Mouse (Mus musculus): ENCODE results near the gene Fam24a. TPM values are rescaled to one million over a fixed set of nuclear protein-coding genes. Genes with fewer than 3 reads are reported as not detected.

Fam24a gene
- polyA plus RNA-seq, 1 experiment: not detected

GRCm38 (mm10) chr7:131322192-131322591, 11.5 kb upstream of the Fam24a start, which contains the start of gene Cuzd1:
TSS of gene Cuzd1 (minus strand) at chr7:131322292.
- H3K27ac ChIP-seq (ENCODE audit: control insufficient read depth, insufficient read depth, low read length): no peak within 1 kb of the TSS
- no peaks in the 10 kb centered on the region for H3K27me3 ChIP-seq (ENCODE audit: control insufficient read depth, insufficient read depth, low read length)
- 90% methylated on average over 2 of the region's 2 CpGs for WGBS
- no peaks in the 10 kb centered on the region for H3K36me3 ChIP-seq (ENCODE audit: control insufficient read depth, insufficient read depth, low read length)
- H3K4me3 ChIP-seq (ENCODE audit: control insufficient read depth, insufficient read depth, low read length): no peak within 1 kb of the TSS
- no peak for DNase-seq
- TF ChIP-seq POLR2A (IDR thresholded peaks at IDR 0.05; ENCODE audit: control insufficient read depth, extremely low read depth, insufficient read depth, low read length, poor library complexity): no peak
- TF ChIP-seq CTCF (IDR thresholded peaks at IDR 0.05; ENCODE audit: borderline replicate concordance, control insufficient read depth, extremely low read depth, insufficient read depth, low read length, poor library complexity): no peak
- no peaks in the 10 kb centered on the region for H3K4me1 ChIP-seq (replicated peaks; ENCODE audit: control insufficient read depth, insufficient read depth, low read length)

DNA sequence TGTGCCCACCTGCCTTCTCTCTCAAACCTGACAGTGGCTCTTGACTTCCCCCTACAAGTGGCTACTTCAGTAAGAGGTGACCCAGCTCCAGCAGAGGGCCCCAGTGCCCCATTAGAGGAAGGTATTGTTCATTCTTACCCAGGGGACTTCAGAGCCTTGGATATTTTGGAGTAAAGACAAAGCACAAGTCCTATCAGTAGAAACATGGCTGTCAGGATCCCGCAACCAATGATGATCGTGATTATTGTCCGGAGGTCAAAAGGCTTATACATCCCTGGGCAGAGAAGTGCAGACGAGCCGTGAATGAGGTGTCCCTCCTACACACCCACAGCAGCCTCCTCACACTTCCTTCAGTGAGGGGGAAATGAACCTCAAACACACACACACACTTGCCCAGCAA, 6.6 kb upstream of the Fam24a start:
- Histone ChIP-seq H3K36me3 (ENCODE audit: control insufficient read depth, insufficient read depth, low read length) (no peaks in the 10 kb centered on the region), H3K4me3 (ENCODE audit: control insufficient read depth, insufficient read depth, low read length) (no peak overlapping the region), H3K27me3 (ENCODE audit: control insufficient read depth, insufficient read depth, low read length) (no peaks in the 10 kb centered on the region), H3K27ac (ENCODE audit: control insufficient read depth, insufficient read depth, low read length) (no peak overlapping the region), H3K4me1 (replicated peaks; ENCODE audit: control insufficient read depth, insufficient read depth, low read length) (no peaks in the 10 kb centered on the region)
- 94% methylated on average over 5 of the region's 5 CpGs for WGBS
- no peak for DNase-seq
- TF ChIP-seq POLR2A (IDR thresholded peaks at IDR 0.05; ENCODE audit: control insufficient read depth, extremely low read depth, insufficient read depth, low read length, poor library complexity) (no peak), CTCF (IDR thresholded peaks at IDR 0.05; ENCODE audit: borderline replicate concordance, control insufficient read depth, extremely low read depth, insufficient read depth, low read length, poor library complexity) (no peak)

DNA sequence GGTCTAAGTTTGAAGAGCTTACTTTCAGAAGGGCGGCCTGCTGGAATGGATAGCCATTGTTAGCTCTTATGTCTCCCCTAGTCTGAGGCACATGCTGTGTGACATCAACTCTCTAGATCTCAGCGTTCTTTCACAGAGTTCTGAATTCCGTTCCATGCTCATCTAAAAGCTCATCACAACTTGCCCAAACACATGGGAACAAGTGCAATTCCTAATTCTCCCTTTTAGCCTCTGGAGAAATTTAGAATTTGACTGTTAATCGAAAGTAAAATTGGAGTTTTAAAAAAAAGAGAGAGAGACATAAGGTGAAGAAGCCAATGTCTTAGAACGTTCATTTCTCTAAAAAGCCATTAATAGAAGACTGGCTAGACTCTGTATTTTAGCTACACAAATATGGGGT, 4.2 kb upstream of the Fam24a start, which contains the start of gene Fam24b:
Fam24b (minus strand) TSS at position 101 of the 400 bp plus-strand sequence.
- TF ChIP-seq POLR2A (IDR thresholded peaks at IDR 0.05; ENCODE audit: control insufficient read depth, extremely low read depth, insufficient read depth, low read length, poor library complexity) (no peak), CTCF (IDR thresholded peaks at IDR 0.05; ENCODE audit: borderline replicate concordance, control insufficient read depth, extremely low read depth, insufficient read depth, low read length, poor library complexity) (no peak)
- Histone ChIP-seq H3K27ac (ENCODE audit: control insufficient read depth, insufficient read depth, low read length) (no peak within 1 kb of the TSS), H3K4me3 (ENCODE audit: control insufficient read depth, insufficient read depth, low read length) (no peak within 1 kb of the TSS), H3K4me1 (replicated peaks; ENCODE audit: control insufficient read depth, insufficient read depth, low read length) (no peaks in the 10 kb centered on the region), H3K27me3 (ENCODE audit: control insufficient read depth, insufficient read depth, low read length) (no peaks in the 10 kb centered on the region), H3K36me3 (ENCODE audit: control insufficient read depth, insufficient read depth, low read length) (no peaks in the 10 kb centered on the region)
- no peak for DNase-seq
- 97% methylated on average over 5 of the region's 5 CpGs for WGBS

GRCm38 (mm10) chr7:131331688-131332087, 2.0 kb upstream of the Fam24a start:
- WGBS: 70% methylated on average over 2 of the region's 2 CpGs
- TF ChIP-seq POLR2A (IDR thresholded peaks at IDR 0.05; ENCODE audit: control insufficient read depth, extremely low read depth, insufficient read depth, low read length, poor library complexity) (no peak), CTCF (IDR thresholded peaks at IDR 0.05; ENCODE audit: borderline replicate concordance, control insufficient read depth, extremely low read depth, insufficient read depth, low read length, poor library complexity) (no peak)
- Histone ChIP-seq H3K4me1 (replicated peaks; ENCODE audit: control insufficient read depth, insufficient read depth, low read length) (no peaks in the 10 kb centered on the region), H3K36me3 (ENCODE audit: control insufficient read depth, insufficient read depth, low read length) (no peaks in the 10 kb centered on the region), H3K27me3 (ENCODE audit: control insufficient read depth, insufficient read depth, low read length) (no peaks in the 10 kb centered on the region), H3K4me3 (ENCODE audit: control insufficient read depth, insufficient read depth, low read length) (no peak overlapping the region), H3K27ac (ENCODE audit: control insufficient read depth, insufficient read depth, low read length) (no peak overlapping the region)
- DNase-seq: no peak

- TF ChIP-seq CTCF (IDR thresholded peaks at IDR 0.05; ENCODE audit: borderline replicate concordance, control insufficient read depth, extremely low read depth, insufficient read depth, low read length, poor library complexity): no peak
- Histone ChIP-seq H3K4me3 (ENCODE audit: control insufficient read depth, insufficient read depth, low read length) (no peak overlapping the region), H3K4me1 (replicated peaks; ENCODE audit: control insufficient read depth, insufficient read depth, low read length) (no peaks in the 10 kb centered on the region), H3K36me3 (ENCODE audit: control insufficient read depth, insufficient read depth, low read length) (peaks cover 13% of the 10 kb centered on the region; the same call in 1 of the 2 replicates), H3K27ac (ENCODE audit: control insufficient read depth, insufficient read depth, low read length) (no peak overlapping the region), H3K27me3 (ENCODE audit: control insufficient read depth, insufficient read depth, low read length) (no peaks in the 10 kb centered on the region)
- 92% methylated on average over 8 of the region's 8 CpGs for WGBS
- DNase-seq: no peak
These were observed 3.9 kb downstream of the Fam24a start for GRCm38 (mm10) chr7:131337502-131338068.

GRCm38 (mm10) chr7:131345856-131346541, 12.3 kb downstream of the Fam24a start:
- no peak overlapping the region for H3K4me3 ChIP-seq (ENCODE audit: control insufficient read depth, insufficient read depth, low read length)
- peaks cover 36% of the 10 kb centered on the region for H3K36me3 ChIP-seq (ENCODE audit: control insufficient read depth, insufficient read depth, low read length)
- 92% methylated on average over 7 of the region's 7 CpGs for WGBS

More at GRCm38 (mm10) chr7:131345856-131346541, 12.3 kb downstream of the Fam24a start:
- TF ChIP-seq POLR2A (IDR thresholded peaks at IDR 0.05; ENCODE audit: control insufficient read depth, extremely low read depth, insufficient read depth, low read length, poor library complexity) (no peak), CTCF (IDR thresholded peaks at IDR 0.05; ENCODE audit: borderline replicate concordance, control insufficient read depth, extremely low read depth, insufficient read depth, low read length, poor library complexity) (no peak)
- no peaks in the 10 kb centered on the region for H3K4me1 ChIP-seq (replicated peaks; ENCODE audit: control insufficient read depth, insufficient read depth, low read length)
- no peaks in the 10 kb centered on the region for H3K27me3 ChIP-seq (ENCODE audit: control insufficient read depth, insufficient read depth, low read length)
- no peak for DNase-seq
- no peak overlapping the region for H3K27ac ChIP-seq (ENCODE audit: control insufficient read depth, insufficient read depth, low read length)
